Mouse (Mus musculus): ENCODE results near the gene Tprn.

GRCm38 (mm10) chr2:25298046-25298445 is 35.6 kb downstream of the Tprn start:
- no peak for TF ChIP-seq CTCF (IDR thresholded peaks at IDR 0.05; ENCODE audit: low read depth, low read length)
- no peak for TF ChIP-seq POLR2A (IDR thresholded peaks at IDR 0.05; ENCODE audit: borderline replicate concordance, low read depth, low read length)
